Mouse (Mus musculus): ENCODE measurements at regions not wholly inside any gene's neighbourhood (a gene's known extent, or its start where the extent isn't known, plus 50 kb on each side); places are given as distances from the start of the nearest gene placed in this dataset.

GRCm38 (mm10) chr6:89005094-89005493, 103.0 kb downstream of the Tpra1 start:
- ATAC-seq (ENCODE audit: poor library complexity, severe bottlenecking), result no peak

DNA sequence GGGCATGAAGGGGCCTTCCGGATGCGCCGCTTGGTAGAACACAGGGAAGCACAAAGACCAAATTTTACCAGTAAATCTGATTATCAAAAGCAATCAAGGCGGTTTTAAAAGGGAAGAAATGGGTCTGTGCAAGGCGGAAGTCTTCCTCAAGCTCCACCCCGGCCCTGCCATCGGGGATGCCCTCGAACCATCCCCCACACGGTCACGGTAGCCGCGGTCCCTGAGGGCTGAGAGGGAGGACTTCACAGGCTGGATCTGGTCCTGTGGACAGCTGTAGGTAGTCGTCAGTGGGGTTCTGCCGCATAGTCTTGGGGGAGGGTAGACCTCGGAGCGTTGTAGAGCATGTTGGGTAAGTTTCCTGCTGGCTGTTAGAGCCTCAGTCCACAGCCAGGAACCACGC, 104.9 kb downstream of the Tpra1 start:
- no peak for ATAC-seq (ENCODE audit: poor library complexity, severe bottlenecking)

GRCm38 (mm10) chr6:89007516-89007915, 105.5 kb downstream of the Tpra1 start:
- no peak for ATAC-seq (ENCODE audit: poor library complexity, severe bottlenecking)

DNA sequence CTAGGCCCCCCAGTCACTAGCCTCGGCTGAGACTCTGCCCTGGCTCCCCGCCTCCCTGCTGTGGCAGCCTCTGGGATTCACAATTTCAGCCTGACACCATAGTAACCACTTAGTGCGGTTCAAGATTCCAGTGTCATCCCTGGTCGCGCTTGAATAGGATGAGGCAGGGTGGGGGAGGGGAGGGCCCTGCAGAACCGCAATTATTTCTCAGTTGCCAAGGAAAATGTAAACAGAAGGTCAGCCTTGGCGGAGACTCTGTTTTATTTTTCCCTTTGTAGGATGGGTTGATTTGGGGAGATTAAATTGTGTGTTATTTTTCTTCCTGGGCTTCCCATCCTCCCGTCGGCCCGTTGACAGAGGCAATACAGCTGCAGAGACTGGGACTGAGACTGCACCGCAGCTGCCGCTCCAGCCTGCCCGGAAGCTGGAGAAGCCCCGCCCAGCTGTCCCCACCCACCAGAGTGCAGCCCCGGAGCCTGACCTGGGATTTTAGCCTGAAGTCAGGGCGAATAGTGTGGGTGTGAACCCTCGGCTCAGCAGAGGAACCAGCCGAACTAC, 106.6 kb downstream of the Tpra1 start:
- ATAC-seq (ENCODE audit: poor library complexity, severe bottlenecking), result 0 out of 2 replicates have a peak, but pooled peaks have one; percentile 40

DNA sequence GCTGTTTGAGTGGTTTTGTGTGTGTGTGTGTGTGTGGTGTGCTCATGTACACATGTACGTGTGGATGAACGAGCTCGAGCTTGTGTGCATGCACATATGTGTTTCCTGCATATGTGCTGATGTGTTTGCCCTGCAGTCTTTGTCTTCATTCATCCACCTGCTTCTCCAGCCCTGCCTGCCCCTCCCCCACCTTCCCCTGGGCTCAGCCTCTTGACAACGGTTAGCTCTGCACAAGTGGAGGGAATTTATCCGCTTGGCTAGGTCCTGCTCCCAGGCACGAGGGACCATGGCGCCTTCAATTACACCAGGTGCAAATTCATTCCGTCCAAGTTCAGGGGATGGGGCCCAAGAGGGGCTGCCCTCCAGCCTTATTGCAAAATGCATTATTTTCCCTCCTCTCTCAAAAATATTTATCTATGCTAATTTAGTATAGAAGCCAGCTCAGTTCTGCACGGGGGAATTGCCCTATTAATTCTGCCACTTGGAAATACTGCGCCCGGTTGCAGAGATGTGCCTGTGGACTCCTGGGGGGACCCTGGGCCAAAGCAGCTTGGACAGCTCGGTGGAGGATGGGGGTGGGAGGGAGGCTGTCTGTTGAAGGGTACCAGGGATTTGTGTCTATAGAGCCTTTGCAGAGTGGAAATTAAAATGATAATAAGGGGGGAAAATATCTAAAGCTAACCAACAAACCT, 111.1 kb downstream of the Tpra1 start:
- no peak for ATAC-seq (ENCODE audit: poor library complexity, severe bottlenecking)

DNA sequence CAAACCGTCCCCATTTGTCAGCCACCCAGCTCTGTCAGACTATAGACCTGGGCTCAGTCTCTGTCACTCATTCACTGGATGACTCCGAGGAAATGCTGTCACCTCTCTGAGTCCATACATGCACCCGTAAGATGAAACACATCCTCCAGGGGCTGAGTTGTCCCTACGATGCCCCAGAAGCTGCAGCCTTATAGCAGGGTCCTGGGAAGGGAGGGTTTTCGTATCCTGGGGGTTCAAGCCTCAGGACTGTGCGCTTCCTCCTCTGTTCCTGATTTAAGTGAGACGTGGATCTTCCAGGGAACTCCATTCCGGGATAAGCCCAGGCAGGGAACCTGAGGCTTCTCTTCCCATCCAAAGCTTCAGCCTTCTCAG, 111.6 kb downstream of the Tpra1 start:
- no peak for ATAC-seq (ENCODE audit: poor library complexity, severe bottlenecking)

DNA sequence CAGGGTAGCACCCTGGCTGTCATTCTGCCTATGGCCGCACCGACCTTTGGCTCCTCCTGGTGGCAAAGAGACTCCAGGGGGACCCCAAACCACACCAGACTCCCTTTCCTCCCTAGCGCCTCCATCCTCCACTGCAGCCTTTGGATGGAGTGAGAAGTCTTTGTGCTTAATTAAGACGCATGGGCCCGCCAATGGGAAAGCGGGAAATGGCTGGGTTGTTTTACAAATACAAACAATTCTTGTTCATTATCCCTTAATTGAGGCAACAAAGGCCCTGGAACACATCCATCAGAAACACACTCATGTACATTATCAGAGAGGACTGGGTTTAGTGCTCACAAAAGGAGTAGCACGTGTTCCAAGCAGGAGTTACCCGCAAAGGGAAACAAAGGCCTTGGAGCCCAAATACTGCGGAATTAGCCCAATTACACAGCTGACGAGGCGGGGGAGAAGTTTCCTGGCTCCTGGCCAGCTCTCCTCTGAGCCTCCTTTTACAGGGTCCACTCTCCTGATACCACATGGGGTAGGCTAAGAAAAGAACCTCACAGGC, 122.1 kb downstream of the Tpra1 start:
- ATAC-seq (ENCODE audit: poor library complexity, severe bottlenecking), result no peak

DNA sequence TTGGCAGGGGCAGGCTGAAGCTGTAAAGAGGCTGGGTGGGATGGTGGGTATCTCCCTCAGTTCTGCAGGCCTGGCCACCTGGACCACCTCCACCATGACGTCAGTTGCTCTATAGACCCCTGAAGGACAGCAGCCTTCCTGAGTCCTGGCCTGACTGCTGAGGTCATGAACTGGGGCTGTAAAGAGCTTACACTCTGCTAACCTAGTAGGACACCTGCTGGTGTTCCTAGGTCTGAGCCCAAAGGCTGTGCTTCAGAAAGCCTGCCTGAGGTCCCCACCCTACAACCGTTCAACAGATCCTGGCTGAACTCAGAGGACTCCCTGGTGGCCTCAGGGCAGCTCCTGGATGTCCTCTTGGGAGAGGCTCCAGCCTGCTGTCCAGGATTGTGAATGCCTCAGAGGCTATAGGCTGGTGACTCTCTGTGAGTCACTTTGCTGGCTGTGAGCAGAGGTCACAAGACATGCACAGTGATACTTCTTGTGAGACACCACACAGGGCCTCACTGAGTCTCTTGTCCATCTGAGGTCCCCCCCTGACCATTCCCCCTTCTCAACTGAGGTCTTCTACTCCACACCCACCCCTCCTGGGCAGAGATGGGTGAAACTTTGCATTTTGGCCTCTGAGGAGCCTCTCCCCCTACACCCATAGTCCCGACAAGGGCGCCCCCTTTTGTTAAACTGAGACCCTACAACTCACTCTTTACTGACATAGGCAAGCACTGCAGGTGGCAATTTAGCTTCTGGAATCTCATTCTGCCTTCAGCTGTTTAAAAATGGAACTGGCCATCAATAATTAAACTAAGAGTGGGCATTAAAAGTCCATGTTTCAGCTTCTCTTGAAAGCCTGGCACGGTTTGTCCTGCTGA, 131.6 kb downstream of the Tpra1 start:
- ATAC-seq (ENCODE audit: poor library complexity, severe bottlenecking), result no peak

DNA sequence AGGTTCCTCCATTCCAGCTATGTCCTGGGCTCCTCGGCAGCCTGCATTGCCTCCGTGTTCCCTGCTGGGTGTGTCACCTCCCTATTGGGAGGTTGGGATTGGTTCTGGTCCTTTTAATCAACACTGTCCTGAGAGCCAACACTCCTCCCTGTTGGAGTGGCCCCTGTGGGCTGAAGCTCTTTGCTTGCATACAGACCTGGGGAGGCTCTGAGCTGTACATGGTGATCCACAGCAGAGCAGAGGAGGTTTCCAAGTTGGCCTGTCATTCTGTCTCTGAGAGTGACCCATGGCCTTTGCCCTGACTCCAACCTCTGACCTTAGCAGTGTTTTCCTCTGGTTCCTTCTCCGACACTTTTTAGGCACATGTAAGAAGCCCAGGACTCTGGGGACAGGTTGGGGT, 132.4 kb downstream of the Tpra1 start:
- ATAC-seq (ENCODE audit: poor library complexity, severe bottlenecking), result no peak

GRCm38 (mm10) chr6:89035061-89035835, 133.2 kb downstream of the Tpra1 start:
- ATAC-seq (ENCODE audit: poor library complexity, severe bottlenecking), result no peak

- ATAC-seq (ENCODE audit: poor library complexity, severe bottlenecking), result no peak
Measured at GRCm38 (mm10) chr6:89035836-89036156, 133.7 kb downstream of the Tpra1 start.

- ATAC-seq (ENCODE audit: poor library complexity, severe bottlenecking), result no peak
Measured at GRCm38 (mm10) chr6:89037392-89037791, 135.3 kb downstream of the Tpra1 start.

GRCm38 (mm10) chr6:89037901-89038300, 135.8 kb downstream of the Tpra1 start:
- no peak for ATAC-seq (ENCODE audit: poor library complexity, severe bottlenecking)

DNA sequence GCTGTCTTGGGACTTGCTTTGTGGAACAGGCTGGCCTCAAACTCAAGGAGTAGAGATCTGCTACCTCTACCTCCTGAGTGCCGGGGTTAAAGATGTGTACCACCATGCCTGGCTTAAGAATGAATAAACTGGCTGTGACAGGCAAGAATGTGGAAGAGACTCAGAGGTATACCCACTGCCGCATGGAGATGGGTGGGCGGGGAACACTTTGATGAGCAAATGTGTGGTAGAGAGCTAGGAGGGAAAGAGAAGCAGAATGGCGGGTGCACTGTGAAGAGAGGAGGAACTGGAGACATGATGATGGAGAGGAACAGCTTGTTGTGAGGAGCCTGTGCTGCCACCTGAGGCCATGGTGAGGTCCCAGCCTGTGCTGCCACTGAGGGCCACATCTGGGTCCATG, 138.9 kb downstream of the Tpra1 start:
- ATAC-seq (ENCODE audit: poor library complexity, severe bottlenecking), result no peak

- ATAC-seq (ENCODE audit: poor library complexity, severe bottlenecking), result peak; percentile 93
Measured at GRCm38 (mm10) chr6:89042478-89043239, 140.6 kb downstream of the Tpra1 start.

GRCm38 (mm10) chr6:89045436-89045966, 143.4 kb downstream of the Tpra1 start:
- no peak for ATAC-seq (ENCODE audit: poor library complexity, severe bottlenecking)

- ATAC-seq (ENCODE audit: poor library complexity, severe bottlenecking), result no peak
Measured at GRCm38 (mm10) chr6:89046476-89046875, 144.4 kb downstream of the Tpra1 start.

- ATAC-seq (ENCODE audit: poor library complexity, severe bottlenecking), result no peak
Measured at GRCm38 (mm10) chr6:89047629-89048332, 145.7 kb downstream of the Tpra1 start.

GRCm38 (mm10) chr6:89049290-89049689, 147.2 kb downstream of the Tpra1 start:
- no peak for ATAC-seq (ENCODE audit: poor library complexity, severe bottlenecking)
